Mouse (Mus musculus): Measurements from ENCODE around the gene Slc16a3. TPM values are rescaled to one million over a fixed set of nuclear protein-coding genes. Genes with fewer than 3 reads are reported as not detected.

Slc16a3 gene
- polyA plus RNA-seq (2015; fragmentation: Nextera tagmentation; extraction: Ambion mirVana): 3.7 and 4.1 TPM in 2 replicates

DNA sequence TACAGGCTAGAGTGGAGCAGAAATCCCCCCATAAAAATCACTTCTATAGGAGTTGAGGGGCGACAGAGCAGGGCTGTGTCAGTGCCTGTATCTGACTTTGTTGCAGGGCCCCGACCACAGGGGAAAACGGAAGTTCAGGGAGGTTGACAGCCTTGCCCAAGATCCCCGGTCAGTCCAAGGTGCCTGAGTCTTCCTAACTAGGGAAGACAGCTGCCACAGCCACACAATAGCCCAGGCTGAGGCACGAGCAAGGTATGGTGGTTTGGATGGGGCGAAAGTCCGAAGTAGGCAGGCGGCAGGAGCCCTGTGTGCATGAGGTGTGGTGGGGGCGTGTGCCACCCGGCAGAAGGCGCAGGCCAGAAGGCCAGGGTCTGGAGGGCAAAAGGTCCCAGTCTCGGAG, at the start of gene Slc16a3:
Gene Slc16a3 (plus strand): TSS at position 153 of the 400 bp plus-strand sequence.

DNA sequence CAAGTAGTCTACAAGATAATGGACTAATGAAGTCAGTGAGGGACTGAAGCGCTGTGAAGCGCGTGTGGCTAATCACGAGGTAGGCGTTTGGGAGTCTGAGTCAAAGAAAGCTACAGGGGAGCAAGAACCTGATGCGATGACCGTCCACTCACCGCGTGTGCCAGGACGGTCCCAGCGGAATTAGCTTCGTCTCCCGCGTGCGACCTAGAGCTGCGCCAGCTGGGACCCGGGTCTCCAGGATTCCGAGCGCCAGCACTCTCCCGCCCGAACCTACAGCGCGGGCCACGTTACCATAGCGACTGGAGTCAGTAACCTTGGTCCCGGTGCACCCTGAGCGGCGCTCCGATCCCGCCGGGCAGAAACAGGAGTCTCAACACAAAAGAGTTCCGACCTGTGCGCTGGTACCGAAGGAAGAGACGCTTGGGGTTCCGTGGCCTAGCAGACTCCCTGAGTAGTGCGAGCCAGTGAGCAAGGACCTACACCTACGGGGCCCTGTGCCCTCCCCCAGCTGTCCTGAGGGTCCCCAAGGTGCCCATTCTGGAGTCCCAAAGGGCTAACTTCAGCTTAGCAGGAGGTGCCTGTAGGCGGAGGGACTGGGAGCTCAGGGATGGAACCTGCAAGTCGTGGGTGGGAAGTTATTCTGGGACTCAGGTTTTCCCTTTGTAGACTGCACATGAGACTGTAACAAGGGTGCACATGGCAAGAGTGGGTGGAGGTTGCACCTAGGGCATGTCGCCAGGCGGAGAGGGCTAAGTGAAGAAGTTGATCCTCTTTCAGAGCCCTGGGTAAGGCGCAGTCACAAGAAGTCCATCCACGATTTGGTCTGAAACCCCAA, 15.5 kb upstream of the Slc16a3 start, which contains the start of gene Ccdc57:
Gene Ccdc57 (minus strand): TSS at position 309 of the 835 bp plus-strand sequence.

DNA sequence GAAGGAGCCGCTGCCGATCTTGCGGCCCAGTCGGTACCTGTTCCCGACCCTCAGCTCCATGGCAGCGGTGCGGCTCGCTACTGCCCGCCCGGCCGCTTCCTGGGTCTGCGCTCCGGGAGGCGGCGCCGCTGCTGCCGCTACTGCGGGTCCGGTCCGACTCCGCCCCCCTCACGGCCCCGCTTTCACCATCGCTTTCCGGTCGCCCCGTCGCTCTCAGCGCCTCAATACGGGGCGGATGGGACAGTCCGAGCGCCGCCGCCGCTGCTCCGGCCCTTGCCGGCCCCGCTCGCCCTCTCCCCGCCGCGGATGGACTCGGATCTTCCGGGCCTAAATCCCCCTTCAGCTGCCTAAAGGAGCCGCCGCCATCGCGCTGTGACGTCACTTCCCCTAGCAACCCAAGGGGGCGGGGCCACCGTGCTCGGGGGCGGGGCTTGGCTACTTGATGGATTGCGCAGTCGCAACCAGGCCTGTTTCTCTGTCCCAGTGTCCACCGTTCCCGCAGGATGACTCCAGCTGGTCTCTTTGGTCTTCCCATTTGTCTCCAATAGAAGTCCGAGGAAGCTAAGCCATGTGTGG, 42.8 kb downstream of the Slc16a3 start, which contains the start of gene Csnk1d:
Gene Csnk1d (minus strand): TSS at position 380 of the 576 bp plus-strand sequence.

Other genes with a start within 250 kb of the Slc16a3 start
- gene Cenpx, start 234.7 kb upstream of the Slc16a3 start, polyA plus RNA-seq (2015; fragmentation: Nextera tagmentation; extraction: Ambion mirVana): 103 and 104 TPM in 2 replicates
- 45.3 and 62.8 TPM in 2 replicates for gene Lrrc45, start 234.6 kb upstream of the Slc16a3 start, polyA plus RNA-seq (2015; fragmentation: Nextera tagmentation; extraction: Ambion mirVana)
- 617 and 689 TPM in 2 replicates for gene Rac3, start 227.0 kb upstream of the Slc16a3 start, polyA plus RNA-seq (2015; fragmentation: Nextera tagmentation; extraction: Ambion mirVana)
- gene Dcxr, start 221.2 kb upstream of the Slc16a3 start, polyA plus RNA-seq (2015; fragmentation: Nextera tagmentation; extraction: Ambion mirVana): 25.0 and 27.0 TPM in 2 replicates
- 4.1 and 4.5 TPM in 2 replicates for gene Cbr2, start 216.4 kb upstream of the Slc16a3 start, polyA plus RNA-seq (2015; fragmentation: Nextera tagmentation; extraction: Ambion mirVana)
- 1.8 and 2.9 TPM in 2 replicates for gene Hmga1b, start 185.7 kb upstream of the Slc16a3 start, polyA plus RNA-seq (2015; fragmentation: Nextera tagmentation; extraction: Ambion mirVana)
- 98.9 and 123 TPM in 2 replicates for gene Rfng, start 164.3 kb upstream of the Slc16a3 start, polyA plus RNA-seq (2015; fragmentation: Nextera tagmentation; extraction: Ambion mirVana)
- 236 and 269 TPM in 2 replicates for gene Gps1, start 164.2 kb upstream of the Slc16a3 start, polyA plus RNA-seq (2015; fragmentation: Nextera tagmentation; extraction: Ambion mirVana)
- 34.8 and 41.7 TPM in 2 replicates for gene Dus1l, start 152.1 kb upstream of the Slc16a3 start, polyA plus RNA-seq (2015; fragmentation: Nextera tagmentation; extraction: Ambion mirVana)
- gene Fasn, start 123.9 kb upstream of the Slc16a3 start, polyA plus RNA-seq (2015; fragmentation: Nextera tagmentation; extraction: Ambion mirVana): 47.3 and 79.1 TPM in 2 replicates
- 4.0 and 4.1 TPM in 2 replicates for gene Ccdc57, start 15.6 kb upstream of the Slc16a3 start, polyA plus RNA-seq (2015; fragmentation: Nextera tagmentation; extraction: Ambion mirVana)
- gene Csnk1d, start 42.9 kb downstream of the Slc16a3 start, polyA plus RNA-seq (2015; fragmentation: Nextera tagmentation; extraction: Ambion mirVana): 87.4 and 94.5 TPM in 2 replicates
- gene Cd7, start 90.9 kb downstream of the Slc16a3 start, polyA plus RNA-seq (2015; fragmentation: Nextera tagmentation; extraction: Ambion mirVana): 0.18 TPM in 1 of 2 replicates, not detected in the other
- not detected in 2 replicates for gene Sectm1b, start 115.1 kb downstream of the Slc16a3 start, polyA plus RNA-seq (2015; fragmentation: Nextera tagmentation; extraction: Ambion mirVana)
- 0.26 and 0.50 TPM in 2 replicates for gene Sectm1a, start 132.7 kb downstream of the Slc16a3 start, polyA plus RNA-seq (2015; fragmentation: Nextera tagmentation; extraction: Ambion mirVana)
- not detected in 2 replicates for gene Tex19.2, start 170.2 kb downstream of the Slc16a3 start, polyA plus RNA-seq (2015; fragmentation: Nextera tagmentation; extraction: Ambion mirVana)
- 0.09 TPM in 1 of 2 replicates, not detected in the other for gene Tex19.1, start 197.7 kb downstream of the Slc16a3 start, polyA plus RNA-seq (2015; fragmentation: Nextera tagmentation; extraction: Ambion mirVana)
- gene Uts2r, start 211.8 kb downstream of the Slc16a3 start, polyA plus RNA-seq (2015; fragmentation: Nextera tagmentation; extraction: Ambion mirVana): 0.72 and 0.88 TPM in 2 replicates